Mouse (Mus musculus): Measurements from ENCODE around the gene Fbrsl1. TPM values are rescaled to one million over a fixed set of nuclear protein-coding genes. Genes with fewer than 3 reads are reported as not detected.
"Not testable (repeated sequence)": the region's sequence is repeated elsewhere in the genome, so short reads cannot be mapped to it uniquely, and the experiment has no call there.

Gene Fbrsl1
- polyA plus RNA-seq, 1 experiment from 2014 or later: 13.2 TPM

DNA sequence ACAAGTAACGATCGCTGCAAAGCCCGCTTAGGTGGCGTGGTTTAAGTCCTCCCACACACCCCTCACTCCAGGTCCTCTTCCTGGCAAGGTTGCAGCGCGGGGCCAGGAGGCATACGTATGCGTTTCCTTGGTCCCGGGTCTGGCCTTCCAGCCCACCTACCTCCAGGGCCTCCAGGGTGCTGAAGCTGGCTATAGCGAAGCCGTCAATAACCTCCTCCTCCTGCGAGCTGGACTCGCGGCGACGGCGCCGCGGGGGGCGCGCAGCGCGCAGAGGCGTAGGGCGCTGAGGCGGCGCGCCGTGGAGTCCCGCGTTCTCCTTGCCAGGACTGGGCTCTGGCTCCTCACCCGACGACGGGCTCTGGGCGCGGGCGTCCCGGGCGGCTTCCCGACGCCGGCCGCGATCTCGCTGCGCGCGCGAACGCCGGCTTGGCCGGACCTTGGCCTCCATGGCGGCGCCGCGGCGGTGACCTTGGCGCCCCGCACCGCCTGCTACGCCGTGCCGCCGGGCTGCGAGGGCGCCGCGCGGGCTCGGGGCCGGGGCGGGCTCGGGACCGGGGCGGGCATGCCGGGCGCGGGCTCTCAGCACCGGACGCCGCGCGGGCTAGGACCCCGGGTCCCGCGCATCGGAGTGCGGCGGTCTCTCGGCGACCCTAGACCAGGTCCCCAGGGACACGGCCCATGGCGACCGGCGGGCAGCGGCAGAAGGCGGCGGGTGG, 425 bp downstream of the Fbrsl1 start:
- WGBS: under 1% methylated on average over 91 of the region's 98 CpGs
- Histone ChIP-seq H3K4me1 (peaks cover 34% of the 10 kb centered on the region), H3K27ac (peak overlapping the region; percentile 78), H3K9me3 (replicated peaks) (no peaks in the 10 kb centered on the region), H3K4me2 (peak overlapping the region; percentile 85), H3K36me3 (no peaks in the 10 kb centered on the region), H3K4me3 (replicated peaks) (peak overlapping the region; percentile 89), H3K9ac (peak overlapping the region; percentile 91), H3K27me3 (peaks cover 6% of the 10 kb centered on the region; the same call in 1 of the 2 replicates)
- ATAC-seq (replicated peaks; ENCODE audit: low FRiP score): peak; percentile 24

DNA sequence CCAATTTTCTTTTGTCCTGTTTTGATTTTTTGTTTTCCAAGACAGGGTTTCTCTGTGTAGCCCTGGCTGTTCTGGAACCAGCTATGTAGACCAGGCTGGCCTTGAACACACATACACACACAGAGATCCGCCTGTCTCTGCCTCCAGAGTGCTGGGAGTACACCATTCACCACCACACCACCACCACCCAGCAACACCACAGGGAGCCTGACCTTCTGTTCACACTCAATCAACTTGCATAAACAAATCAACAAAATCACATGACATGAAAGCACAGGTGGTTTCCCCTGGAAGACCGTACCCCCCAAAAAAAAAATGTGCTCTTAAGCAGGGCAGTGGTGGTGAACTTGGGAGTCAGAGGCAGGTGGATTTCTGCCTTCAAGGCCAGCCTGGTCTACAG, 3.8 kb downstream of the Fbrsl1 start:
- Histone ChIP-seq H3K9me3 (replicated peaks) (no peaks in the 10 kb centered on the region), H3K9ac (no peak overlapping the region), H3K4me3 (replicated peaks) (no peak overlapping the region), H3K4me1 (peaks cover 43% of the 10 kb centered on the region), H3K27me3 (no peaks in the 10 kb centered on the region), H3K36me3 (no peaks in the 10 kb centered on the region), H3K4me2 (no peak overlapping the region), H3K27ac (no peak overlapping the region)
- ATAC-seq (replicated peaks; ENCODE audit: low FRiP score): no peak
- WGBS: 66% methylated on average over 2 of the region's 2 CpGs

DNA sequence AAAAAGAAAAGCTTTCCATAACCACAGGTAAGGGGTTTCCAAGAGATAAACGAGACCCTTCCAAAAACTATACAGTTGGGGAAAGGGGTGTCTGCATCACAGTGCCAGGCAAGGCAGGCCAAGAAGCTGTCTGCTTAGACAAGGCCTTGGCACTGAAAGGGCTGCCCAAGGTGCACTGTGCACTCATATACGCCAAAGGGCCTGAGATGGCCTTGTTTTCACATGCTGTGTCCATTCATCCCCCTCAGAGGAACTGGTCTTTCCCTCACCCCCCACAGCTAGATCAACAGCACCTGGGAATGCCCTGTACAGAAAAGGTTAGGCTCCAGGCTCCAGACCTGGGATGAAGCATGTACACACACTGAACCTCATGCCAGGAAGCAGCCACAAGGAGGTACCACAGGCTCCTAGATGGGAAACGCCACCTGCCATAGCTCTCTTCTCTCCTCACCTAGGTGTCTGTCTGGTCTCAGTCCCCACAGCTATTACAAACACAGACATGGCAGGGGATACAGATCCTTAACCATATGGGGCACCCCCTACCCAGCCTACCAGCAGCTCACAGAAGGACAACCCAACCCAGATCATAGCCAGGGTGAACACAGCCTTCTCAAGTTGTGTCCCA, 5.2 kb downstream of the Fbrsl1 start:
- no peak for ATAC-seq (replicated peaks; ENCODE audit: low FRiP score)
- H3K9me3 ChIP-seq (replicated peaks): no peaks in the 10 kb centered on the region
- no peak overlapping the region for H3K9ac ChIP-seq
- H3K4me3 ChIP-seq (replicated peaks): no peak overlapping the region
- H3K4me2 ChIP-seq: no peak overlapping the region
- H3K27me3 ChIP-seq: no peaks in the 10 kb centered on the region
- H3K36me3 ChIP-seq: no peaks in the 10 kb centered on the region
- peaks cover 49% of the 10 kb centered on the region for H3K4me1 ChIP-seq
- 89% methylated on average over 3 of the region's 3 CpGs for WGBS
- H3K27ac ChIP-seq: no peak overlapping the region

DNA sequence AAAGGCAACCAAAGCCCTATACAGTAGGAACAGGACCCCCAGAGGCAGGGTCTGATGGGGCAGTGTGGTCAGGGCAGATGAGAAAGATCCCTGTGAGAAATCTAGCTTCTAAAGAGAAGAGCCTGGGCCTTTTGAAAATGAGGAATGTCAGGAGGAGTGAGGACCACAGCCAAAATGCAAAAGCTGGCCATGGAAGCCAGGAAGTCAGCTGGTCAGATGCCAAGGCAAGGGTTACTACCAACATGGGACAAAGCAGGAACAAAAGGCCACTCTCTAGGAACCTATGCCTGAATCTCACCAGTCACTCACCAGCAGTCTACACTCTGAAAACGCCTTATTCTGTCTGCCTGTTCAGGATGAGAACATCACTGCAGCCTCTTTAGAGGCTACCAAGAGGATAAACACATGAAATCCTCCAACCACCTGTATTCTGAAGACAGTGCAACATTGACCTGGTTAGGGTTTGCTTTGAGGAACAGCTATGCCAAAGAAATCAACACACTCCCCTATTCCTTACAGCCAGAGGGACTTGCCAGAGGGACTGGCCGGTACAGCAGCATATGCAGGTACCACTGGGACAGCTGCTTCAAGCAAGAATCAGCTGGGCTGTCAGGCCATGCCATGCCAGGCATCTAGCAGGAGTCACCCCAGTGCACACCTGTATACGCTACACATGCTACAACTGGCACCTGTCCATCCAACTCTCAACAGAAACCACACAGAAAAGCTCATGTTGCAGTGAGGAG, 8.6 kb downstream of the Fbrsl1 start:
- Histone ChIP-seq H3K9me3 (replicated peaks) (no peaks in the 10 kb centered on the region), H3K27me3 (no peaks in the 10 kb centered on the region), H3K36me3 (no peaks in the 10 kb centered on the region), H3K4me1 (peaks cover 22% of the 10 kb centered on the region), H3K4me3 (replicated peaks) (no peak overlapping the region), H3K9ac (no peak overlapping the region), H3K27ac (no peak overlapping the region), H3K4me2 (no peak overlapping the region)
- ATAC-seq (replicated peaks; ENCODE audit: low FRiP score): no peak
- 84% methylated on average over 3 of the region's 3 CpGs for WGBS

DNA sequence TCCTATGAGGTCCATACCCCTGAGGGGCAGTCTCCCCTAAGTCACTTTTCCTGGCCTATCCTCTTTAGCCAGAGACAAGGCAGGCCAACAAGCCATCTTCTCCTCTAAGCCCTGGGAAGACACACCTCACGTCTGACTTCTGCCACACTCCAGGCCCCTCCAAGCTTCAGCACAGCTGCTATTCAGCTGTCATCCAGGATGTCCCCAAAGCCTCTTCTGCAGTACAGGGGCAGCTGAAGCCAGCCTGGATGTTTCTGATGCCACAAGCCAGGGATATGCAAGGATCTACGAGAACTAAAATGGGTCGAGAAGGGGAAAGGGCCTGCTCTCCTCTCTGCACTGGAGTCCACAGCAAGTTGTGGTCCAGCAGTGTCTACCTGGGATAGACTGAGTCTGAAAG, 9.7 kb downstream of the Fbrsl1 start:
- H3K36me3 ChIP-seq: no peaks in the 10 kb centered on the region
- H3K4me2 ChIP-seq: no peak overlapping the region
- no peak overlapping the region for H3K4me3 ChIP-seq (replicated peaks)
- 77% methylated on average over 3 of the region's 3 CpGs for WGBS
- no peaks in the 10 kb centered on the region for H3K9me3 ChIP-seq (replicated peaks)
- no peak overlapping the region for H3K27ac ChIP-seq
- peaks cover 22% of the 10 kb centered on the region for H3K4me1 ChIP-seq
- H3K27me3 ChIP-seq: no peaks in the 10 kb centered on the region
- no peak for ATAC-seq (replicated peaks; ENCODE audit: low FRiP score)
- H3K9ac ChIP-seq: no peak overlapping the region

DNA sequence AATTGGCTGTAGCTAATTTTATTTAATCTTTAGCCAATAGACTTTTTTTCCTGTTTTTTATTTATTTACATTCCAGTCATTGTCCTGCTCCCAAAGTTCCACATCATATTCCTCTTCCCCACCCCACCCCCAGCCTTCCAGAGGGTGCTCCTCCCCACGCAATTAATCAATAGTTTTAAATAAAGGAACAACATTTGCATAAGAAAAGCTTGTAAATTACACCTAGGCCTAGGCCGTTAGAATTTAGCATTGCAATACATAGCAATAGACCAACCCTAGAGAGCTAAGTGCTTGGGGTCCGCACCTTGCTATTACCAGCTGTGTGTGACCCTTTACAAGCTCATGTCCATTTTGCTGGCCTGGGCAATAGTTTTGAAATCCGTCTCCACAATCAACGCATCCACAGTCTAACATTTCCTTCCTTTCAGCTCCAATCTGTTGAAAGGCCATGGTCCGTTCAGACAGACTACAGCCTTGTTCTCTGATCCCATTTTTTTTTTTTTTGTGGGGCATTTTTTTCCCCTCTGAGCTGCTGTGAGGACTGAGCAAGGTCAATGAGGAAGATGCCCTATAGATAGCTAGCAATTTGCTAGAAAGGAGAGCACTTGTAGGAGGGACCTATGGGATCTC, 10.6 kb downstream of the Fbrsl1 start:
- no peak for ATAC-seq (replicated peaks; ENCODE audit: low FRiP score)
- Histone ChIP-seq H3K27ac (no peak overlapping the region), H3K4me2 (no peak overlapping the region), H3K27me3 (no peaks in the 10 kb centered on the region), H3K9me3 (replicated peaks) (no peaks in the 10 kb centered on the region), H3K4me1 (peaks cover 22% of the 10 kb centered on the region), H3K9ac (no peak overlapping the region), H3K4me3 (replicated peaks) (no peak overlapping the region), H3K36me3 (peaks cover 5% of the 10 kb centered on the region)
- 49% methylated on average over 6 of the region's 6 CpGs for WGBS

DNA sequence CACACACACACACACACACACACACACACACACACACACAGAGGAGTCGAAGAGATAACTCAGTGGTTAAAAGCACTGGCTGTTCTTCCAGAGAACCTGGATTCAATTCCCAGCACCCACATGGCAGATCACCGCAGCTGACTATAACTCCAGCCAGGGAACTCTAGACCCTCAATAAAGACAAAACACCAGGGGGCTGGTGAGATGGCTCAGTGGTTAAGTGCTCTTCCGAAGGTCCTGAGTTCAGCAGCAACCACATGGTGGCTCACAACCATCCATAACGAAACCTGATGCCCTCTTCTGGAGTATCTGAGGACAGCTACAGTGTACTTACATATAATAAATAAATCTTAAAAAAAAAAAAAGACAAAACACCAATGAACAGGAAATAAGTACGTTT, 12.1 kb downstream of the Fbrsl1 start:
- ATAC-seq (replicated peaks; ENCODE audit: low FRiP score); H3K27me3 ChIP-seq; H3K4me2 ChIP-seq; H3K27ac ChIP-seq; H3K9ac ChIP-seq; H3K4me3 ChIP-seq (replicated peaks); H3K9me3 ChIP-seq (replicated peaks): not testable (repeated sequence)
- Histone ChIP-seq H3K4me1 (peaks cover 22% of the 10 kb centered on the region), H3K36me3 (peaks cover 20% of the 10 kb centered on the region)
- 63% methylated on average over 5 of the region's 5 CpGs for WGBS

DNA sequence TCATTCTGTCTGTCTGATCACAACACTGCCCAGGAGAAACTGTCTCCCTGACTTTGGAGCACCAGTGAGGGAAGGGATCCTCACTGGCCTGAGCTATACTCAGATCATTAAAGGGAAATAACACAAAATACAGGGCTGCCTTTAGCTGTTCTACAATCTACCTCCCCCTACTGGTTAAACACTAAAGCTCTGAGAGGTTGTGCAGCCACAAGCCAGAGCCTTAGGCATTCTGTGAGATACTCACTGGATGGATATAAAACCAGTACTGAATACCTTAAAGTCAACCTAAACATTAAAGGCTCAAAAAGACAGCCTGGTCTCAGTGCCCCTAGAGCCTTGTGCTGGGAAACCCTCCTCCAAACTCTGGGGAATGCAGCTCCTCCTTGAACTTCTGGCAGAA, 13.5 kb downstream of the Fbrsl1 start:
- H3K36me3 ChIP-seq: peaks cover 34% of the 10 kb centered on the region
- ATAC-seq (replicated peaks; ENCODE audit: low FRiP score): no peak

DNA sequence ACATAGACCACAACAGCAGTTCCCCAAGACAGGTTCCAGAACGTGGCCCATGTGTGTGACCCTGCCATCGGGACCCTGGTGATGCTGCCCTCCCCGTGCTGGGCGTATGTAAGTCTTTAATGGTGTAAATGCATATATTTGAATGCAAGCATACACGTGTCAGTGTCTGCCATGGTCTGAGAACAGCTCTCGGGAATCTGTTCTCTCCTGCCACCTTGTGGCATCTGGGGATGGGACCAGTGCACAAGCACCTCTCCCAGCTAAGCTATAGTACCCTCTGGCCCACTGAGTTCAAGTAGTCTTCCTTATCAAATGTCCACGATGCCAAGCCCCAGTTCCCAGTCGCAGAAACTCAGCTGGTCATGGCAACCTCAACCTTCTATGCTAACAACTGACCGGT, 19.3 kb downstream of the Fbrsl1 start:
- Histone ChIP-seq H3K9me3 (replicated peaks) (no peaks in the 10 kb centered on the region), H3K27ac (no peak overlapping the region), H3K36me3 (peaks cover 35% of the 10 kb centered on the region), H3K4me2 (no peak overlapping the region), H3K4me1 (no peaks in the 10 kb centered on the region), H3K9ac (no peak overlapping the region), H3K4me3 (replicated peaks) (no peak overlapping the region), H3K27me3 (no peaks in the 10 kb centered on the region)
- 41% methylated on average over 9 of the region's 9 CpGs for WGBS
- ATAC-seq (replicated peaks; ENCODE audit: low FRiP score): peak; percentile 81

More for the DNA sequence above, 13.5 kb downstream of the Fbrsl1 start:
- H3K9me3 ChIP-seq (replicated peaks): no peaks in the 10 kb centered on the region
- no peaks in the 10 kb centered on the region for H3K27me3 ChIP-seq
- no peak overlapping the region for H3K27ac ChIP-seq
- no peak overlapping the region for H3K4me2 ChIP-seq
- H3K4me1 ChIP-seq: peaks cover 15% of the 10 kb centered on the region
- H3K9ac ChIP-seq: no peak overlapping the region
- H3K4me3 ChIP-seq (replicated peaks): no peak overlapping the region

DNA sequence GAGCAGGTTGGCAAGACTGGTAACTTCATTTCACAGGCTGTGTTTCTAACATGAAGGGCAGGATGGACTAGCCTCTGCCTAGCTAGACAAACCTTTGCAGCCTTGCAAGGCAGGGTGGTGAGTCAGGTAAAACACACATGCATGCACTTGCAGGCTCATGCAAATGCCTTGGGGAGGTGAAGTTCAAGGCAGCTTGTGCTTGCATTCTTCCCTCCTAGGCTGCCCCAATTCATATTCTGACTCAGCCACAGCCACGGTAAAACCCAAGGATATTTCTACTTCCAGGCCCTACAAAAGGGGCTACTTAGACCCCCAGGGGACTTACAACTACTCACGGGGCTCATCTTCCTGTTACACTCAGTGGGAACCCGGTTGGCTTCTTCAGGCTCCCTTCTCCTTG, 20.0 kb downstream of the Fbrsl1 start:
- H3K27ac ChIP-seq: no peak overlapping the region
- no peak overlapping the region for H3K4me2 ChIP-seq
- 81% methylated on average over 3 of the region's 3 CpGs for WGBS
- H3K4me3 ChIP-seq (replicated peaks): no peak overlapping the region
- ATAC-seq (replicated peaks; ENCODE audit: low FRiP score): no peak
- no peaks in the 10 kb centered on the region for H3K9me3 ChIP-seq (replicated peaks)
- no peak overlapping the region for H3K9ac ChIP-seq
- no peaks in the 10 kb centered on the region for H3K4me1 ChIP-seq
- H3K36me3 ChIP-seq: peaks cover 40% of the 10 kb centered on the region
- H3K27me3 ChIP-seq: no peaks in the 10 kb centered on the region

DNA sequence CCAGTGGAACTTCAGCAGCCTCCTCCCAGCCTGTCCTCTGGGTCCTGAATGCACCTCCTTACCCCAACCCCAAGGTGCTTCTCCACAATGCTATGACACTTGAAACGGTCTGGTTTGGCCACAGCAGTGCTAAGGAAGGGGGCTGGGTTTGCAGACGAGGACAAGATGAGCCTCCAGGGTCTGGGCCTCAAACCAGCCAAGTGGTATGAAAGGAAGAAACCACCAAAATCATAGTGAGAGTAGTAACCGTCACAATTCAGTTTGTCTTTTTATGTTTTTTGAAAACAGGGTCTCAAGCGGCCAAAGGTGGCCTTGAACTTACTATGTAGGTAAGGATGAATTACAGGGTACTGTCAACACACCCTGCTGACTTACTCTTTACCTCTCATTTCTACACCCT, 23.1 kb downstream of the Fbrsl1 start:
- Histone ChIP-seq H3K4me2 (no peak overlapping the region), H3K27ac (no peak overlapping the region), H3K27me3 (no peaks in the 10 kb centered on the region), H3K4me1 (no peaks in the 10 kb centered on the region), H3K9ac (no peak overlapping the region), H3K4me3 (replicated peaks) (no peak overlapping the region), H3K36me3 (peaks cover 10% of the 10 kb centered on the region), H3K9me3 (replicated peaks) (no peaks in the 10 kb centered on the region)
- 80% methylated on average over 4 of the region's 4 CpGs for WGBS
- no peak for ATAC-seq (replicated peaks; ENCODE audit: low FRiP score)

DNA sequence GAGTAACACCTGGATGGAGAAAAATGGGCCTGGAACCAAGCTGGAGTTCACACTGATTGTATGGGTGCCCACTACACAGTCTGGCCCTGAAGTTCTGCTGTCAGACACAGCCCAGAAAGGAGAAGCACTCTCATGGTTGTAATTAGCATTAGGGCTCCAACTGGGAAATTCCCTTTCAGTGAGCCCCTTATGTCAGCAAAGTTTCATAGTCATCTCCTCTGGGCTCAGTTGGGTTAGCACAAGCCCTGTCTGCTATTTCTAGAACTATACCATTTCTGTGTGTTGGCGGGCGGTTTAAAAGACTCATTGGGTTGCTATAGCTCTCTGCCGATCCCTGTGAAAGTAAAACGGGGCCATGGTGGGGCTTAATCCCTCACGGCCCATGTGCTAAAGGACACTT, 24.1 kb downstream of the Fbrsl1 start:
- no peak for ATAC-seq (replicated peaks; ENCODE audit: low FRiP score)
- no peak overlapping the region for H3K9ac ChIP-seq
- H3K4me1 ChIP-seq: no peaks in the 10 kb centered on the region
- no peak overlapping the region for H3K4me3 ChIP-seq (replicated peaks)
- H3K27ac ChIP-seq: no peak overlapping the region
- 93% methylated on average over 5 of the region's 5 CpGs for WGBS
- no peaks in the 10 kb centered on the region for H3K27me3 ChIP-seq
- H3K36me3 ChIP-seq: 0 out of 2 replicates have a peak, but pooled peaks cover 5% of the 10 kb centered on the region
- H3K4me2 ChIP-seq: no peak overlapping the region
- H3K9me3 ChIP-seq (replicated peaks): no peaks in the 10 kb centered on the region

Data from kidney, embryonic 15.5 days (tissue).